Mouse (Mus musculus): ENCODE data around the gene Gm28374. TPM values are rescaled to one million over a fixed set of nuclear protein-coding genes. Genes with fewer than 3 reads are reported as not detected.

The Gm28374 gene
- polyA plus RNA-seq, 1 experiment from 2014 or later, result 1.9 TPM

- Histone ChIP-seq H3K27ac (no peak overlapping the region; the same call in 1 of the 2 replicates), H3K4me1 (peaks cover 39% of the 10 kb centered on the region)
Observed at GRCm38 (mm10) chr19:6062418-6062817, 19.6 kb downstream of the Gm28374 start.

GRCm38 (mm10) chr19:6061641-6062302 lies 20.3 kb downstream of the Gm28374 start:
- ATAC-seq (ENCODE audit: low FRiP score, low read depth), result no peak
- Histone ChIP-seq H3K27me3 (no peaks in the 10 kb centered on the region), H3K4me3 (peak overlapping the region; percentile 88), H3K27ac (peak overlapping the region; percentile 94), H3K4me1 (peaks cover 35% of the 10 kb centered on the region), H3K9ac (peak overlapping the region; percentile 97), H3K4me2 (replicated peaks) (peak overlapping the region; percentile 100), H3K36me3 (peaks cover 18% of the 10 kb centered on the region), H3K9me3 (no peaks in the 10 kb centered on the region)
- 2% methylated on average over 44 of the region's 44 CpGs for WGBS

More at GRCm38 (mm10) chr19:6062418-6062817, 19.6 kb downstream of the Gm28374 start:
- Histone ChIP-seq H3K9me3 (no peaks in the 10 kb centered on the region), H3K36me3 (peaks cover 18% of the 10 kb centered on the region), H3K4me3 (peak overlapping the region; percentile 88), H3K9ac (peak overlapping the region; percentile 97), H3K27me3 (no peaks in the 10 kb centered on the region), H3K4me2 (replicated peaks) (peak overlapping the region; percentile 100)
- ATAC-seq (ENCODE audit: low FRiP score, low read depth), result no peak
- 72% methylated on average over 5 of the region's 5 CpGs for WGBS

DNA sequence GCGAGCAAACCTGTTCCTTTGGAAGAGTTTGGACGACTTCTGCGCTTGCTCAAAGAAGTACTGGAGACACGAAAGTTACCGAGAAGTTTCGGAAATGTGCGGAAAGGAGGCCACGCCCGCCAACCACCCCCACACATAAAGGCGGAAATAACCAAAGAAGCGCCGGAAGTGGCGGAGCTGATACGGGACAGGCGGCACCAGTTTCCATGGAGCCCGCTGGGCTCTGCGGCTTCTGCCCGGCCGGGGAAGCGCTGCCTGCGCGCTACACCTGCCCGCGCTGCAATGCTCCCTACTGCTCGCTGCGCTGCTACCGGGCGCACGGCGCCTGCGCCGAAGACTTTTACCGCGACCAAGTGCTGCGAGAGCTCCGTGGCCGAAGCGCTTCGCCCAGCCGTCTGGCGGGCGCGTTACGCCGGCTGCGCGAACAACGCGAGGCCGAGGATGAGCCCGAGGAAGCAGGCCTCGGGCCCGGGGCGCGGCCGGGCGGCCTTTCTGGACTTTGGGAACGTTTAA lies 21.0 kb downstream of the Gm28374 start, which contains the start of gene Znhit2:
TSS of gene Znhit2 (plus strand) at position 172 of the 513 bp plus-strand sequence.
- H3K9ac ChIP-seq, result peak within 1 kb of the TSS; percentile 97
- peaks cover 18% of the 10 kb centered on the region for H3K36me3 ChIP-seq
- no peaks in the 10 kb centered on the region for H3K27me3 ChIP-seq
- H3K4me2 ChIP-seq (replicated peaks), result peak within 1 kb of the TSS; percentile 100
- under 1% methylated on average over 58 of the region's 58 CpGs for WGBS
- peak; percentile 73 for ATAC-seq (ENCODE audit: low FRiP score, low read depth)
- H3K4me3 ChIP-seq, result peak within 1 kb of the TSS; percentile 88
- peaks cover 36% of the 10 kb centered on the region for H3K4me1 ChIP-seq
- H3K9me3 ChIP-seq, result no peaks in the 10 kb centered on the region
- H3K27ac ChIP-seq, result peak within 1 kb of the TSS; percentile 94

DNA sequence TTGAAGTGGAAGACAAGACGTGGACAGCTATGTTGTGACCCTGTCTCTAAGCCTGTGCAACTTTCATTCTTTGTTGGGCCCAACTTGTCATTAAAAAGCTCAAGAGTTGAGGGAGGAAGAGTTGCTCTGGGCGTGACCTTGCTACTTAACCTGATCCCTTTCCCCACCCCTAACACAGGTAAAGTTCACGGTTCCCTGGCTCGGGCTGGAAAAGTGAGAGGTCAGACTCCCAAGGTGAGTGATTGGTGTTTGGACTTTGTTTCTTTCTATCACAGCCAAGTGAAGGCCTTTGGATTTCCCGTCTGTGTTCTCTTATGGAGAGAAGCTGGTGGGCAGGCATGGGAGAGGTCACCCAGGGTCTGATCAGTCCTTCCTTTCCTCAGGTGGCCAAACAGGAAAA lies 23.1 kb downstream of the Gm28374 start:
- Histone ChIP-seq H3K36me3 (peaks cover 37% of the 10 kb centered on the region), H3K27ac (no peak overlapping the region), H3K27me3 (no peaks in the 10 kb centered on the region), H3K9me3 (no peaks in the 10 kb centered on the region), H3K9ac (peak overlapping the region; percentile 93), H3K4me2 (replicated peaks) (peak overlapping the region; percentile 88), H3K4me1 (peaks cover 37% of the 10 kb centered on the region), H3K4me3 (peak overlapping the region; percentile 87)
- no peak for ATAC-seq (ENCODE audit: low FRiP score, low read depth)
- 85% methylated on average over 5 of the region's 5 CpGs for WGBS

DNA sequence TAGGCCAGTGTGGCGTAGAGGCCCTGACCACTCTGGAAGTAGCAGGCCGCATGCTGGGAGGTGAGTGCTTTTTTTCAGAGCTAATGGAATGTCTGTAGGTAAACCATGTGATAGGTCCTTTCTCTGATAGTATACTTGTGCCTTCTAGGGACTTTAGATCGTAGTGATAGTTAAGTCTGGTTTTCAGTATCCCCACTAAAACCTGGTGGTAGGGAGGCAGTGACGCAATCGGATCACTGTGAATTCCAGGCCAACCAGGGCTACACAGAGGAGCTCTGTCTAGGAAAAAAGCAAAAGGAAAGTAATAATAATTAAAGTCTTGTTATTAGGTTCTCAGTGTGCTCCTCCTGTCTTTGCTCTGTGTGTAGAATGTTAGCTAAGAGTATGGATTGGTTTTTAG lies 23.5 kb downstream of the Gm28374 start:
- H3K27ac ChIP-seq, result peak overlapping the region; percentile 55; the same call in 1 of the 2 replicates

GRCm38 (mm10) chr19:6057313-6058096 lies 24.6 kb downstream of the Gm28374 start, which contains the start of the genes Mrpl49 and Fau:
Gene Mrpl49 (minus strand): TSS chr19:6057785.
Gene Fau (plus strand): TSS chr19:6057844.
- peak within 1 kb of the TSS; percentile 93 for H3K9ac ChIP-seq
- peak within 1 kb of the TSS; percentile 55 for H3K27ac ChIP-seq
- WGBS, result under 1% methylated on average over 61 of the region's 63 CpGs
- peaks cover 49% of the 10 kb centered on the region for H3K36me3 ChIP-seq
- ATAC-seq (ENCODE audit: low FRiP score, low read depth), result peak; percentile 88
- H3K4me2 ChIP-seq (replicated peaks), result peak within 1 kb of the TSS; percentile 88
- peak within 1 kb of the TSS; percentile 87 for H3K4me3 ChIP-seq
- H3K27me3 ChIP-seq, result no peaks in the 10 kb centered on the region
- H3K9me3 ChIP-seq, result no peaks in the 10 kb centered on the region
- H3K4me1 ChIP-seq, result peaks cover 31% of the 10 kb centered on the region

More for the DNA sequence above, 23.5 kb downstream of the Gm28374 start:
- peak overlapping the region; percentile 93 for H3K9ac ChIP-seq
- peaks cover 41% of the 10 kb centered on the region for H3K36me3 ChIP-seq
- 29% methylated on average over 5 of the region's 5 CpGs for WGBS
- no peak for ATAC-seq (ENCODE audit: low FRiP score, low read depth)
- no peaks in the 10 kb centered on the region for H3K27me3 ChIP-seq
- peaks cover 37% of the 10 kb centered on the region for H3K4me1 ChIP-seq
- peak overlapping the region; percentile 88 for H3K4me2 ChIP-seq (replicated peaks)
- H3K4me3 ChIP-seq, result peak overlapping the region; percentile 87
- H3K9me3 ChIP-seq, result no peaks in the 10 kb centered on the region

DNA sequence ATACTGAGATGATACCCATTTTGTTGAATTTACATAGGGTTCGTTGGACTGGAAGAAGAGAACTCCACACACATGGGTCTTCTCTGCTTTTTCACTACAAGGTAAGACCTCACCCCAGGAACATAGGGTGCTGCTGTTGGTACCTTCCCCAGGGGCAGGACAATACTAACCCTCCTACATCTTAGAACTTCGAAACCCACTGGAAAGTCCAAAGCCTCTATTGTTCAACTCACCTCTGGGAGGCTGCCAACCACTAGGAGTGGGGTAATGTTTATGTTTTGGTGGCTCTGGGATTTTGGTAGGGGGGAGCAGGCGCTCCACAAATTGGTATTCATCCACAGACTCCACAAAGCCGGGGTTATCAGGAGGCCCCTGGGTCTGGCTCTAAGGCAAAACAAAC lies 25.4 kb downstream of the Gm28374 start:
- Histone ChIP-seq H3K9me3 (no peaks in the 10 kb centered on the region), H3K27me3 (no peaks in the 10 kb centered on the region), H3K4me2 (replicated peaks) (peak overlapping the region; percentile 88), H3K9ac (peak overlapping the region; percentile 84), H3K36me3 (peaks cover 57% of the 10 kb centered on the region), H3K4me3 (peak overlapping the region; percentile 87), H3K27ac (no peak overlapping the region), H3K4me1 (peaks cover 23% of the 10 kb centered on the region)
- 64% methylated on average over 4 of the region's 4 CpGs for WGBS
- no peak for ATAC-seq (ENCODE audit: low FRiP score, low read depth)

GRCm38 (mm10) chr19:6054296-6054695 lies 27.8 kb downstream of the Gm28374 start:
- Histone ChIP-seq H3K9me3 (no peaks in the 10 kb centered on the region), H3K4me2 (replicated peaks) (no peak overlapping the region), H3K4me1 (peaks cover 18% of the 10 kb centered on the region), H3K36me3 (peaks cover 72% of the 10 kb centered on the region), H3K27ac (no peak overlapping the region), H3K9ac (no peak overlapping the region), H3K4me3 (no peak overlapping the region), H3K27me3 (no peaks in the 10 kb centered on the region)
- no peak for ATAC-seq (ENCODE audit: low FRiP score, low read depth)
- 80% methylated on average over 5 of the region's 5 CpGs for WGBS

- Histone ChIP-seq H3K9ac (0 out of 2 replicates have a peak overlapping the region, but pooled peaks have one; percentile 19), H3K4me1 (peaks cover 21% of the 10 kb centered on the region), H3K9me3 (no peaks in the 10 kb centered on the region), H3K27me3 (no peaks in the 10 kb centered on the region), H3K4me2 (replicated peaks) (no peak overlapping the region), H3K4me3 (no peak overlapping the region), H3K27ac (no peak overlapping the region), H3K36me3 (peaks cover 79% of the 10 kb centered on the region)
- WGBS, result 82% methylated on average over 7 of the region's 7 CpGs
- no peak for ATAC-seq (ENCODE audit: low FRiP score, low read depth)
Observed at GRCm38 (mm10) chr19:6052516-6052915, 29.5 kb downstream of the Gm28374 start.

- H3K36me3 ChIP-seq, result peaks cover 59% of the 10 kb centered on the region
Observed at GRCm38 (mm10) chr19:6048681-6049410, 33.2 kb downstream of the Gm28374 start.

GRCm38 (mm10) chr19:6047899-6048166 lies 34.2 kb downstream of the Gm28374 start:
- Histone ChIP-seq H3K4me3 (peak overlapping the region; percentile 93), H3K4me1 (peaks cover 23% of the 10 kb centered on the region), H3K4me2 (replicated peaks) (peak overlapping the region; percentile 98), H3K9ac (peak overlapping the region; percentile 95), H3K27ac (no peak overlapping the region), H3K36me3 (peaks cover 49% of the 10 kb centered on the region), H3K9me3 (no peaks in the 10 kb centered on the region), H3K27me3 (no peaks in the 10 kb centered on the region)
- no peak for ATAC-seq (ENCODE audit: low FRiP score, low read depth)
- 85% methylated on average over 8 of the region's 8 CpGs for WGBS

More at GRCm38 (mm10) chr19:6048681-6049410, 33.2 kb downstream of the Gm28374 start:
- no peak for ATAC-seq (ENCODE audit: low FRiP score, low read depth)
- H3K4me2 ChIP-seq (replicated peaks), result peak overlapping the region; percentile 98; the same call in 1 of the 2 replicates
- peaks cover 23% of the 10 kb centered on the region for H3K4me1 ChIP-seq
- no peak overlapping the region for H3K27ac ChIP-seq
- no peaks in the 10 kb centered on the region for H3K9me3 ChIP-seq
- no peaks in the 10 kb centered on the region for H3K27me3 ChIP-seq
- H3K9ac ChIP-seq, result peak overlapping the region; percentile 95; the same call in 1 of the 2 replicates
- 87% methylated on average over 11 of the region's 11 CpGs for WGBS
- H3K4me3 ChIP-seq, result no peak overlapping the region
